Mouse (Mus musculus): ENCODE results near the gene Vamp5.

Vamp5 gene

DNA sequence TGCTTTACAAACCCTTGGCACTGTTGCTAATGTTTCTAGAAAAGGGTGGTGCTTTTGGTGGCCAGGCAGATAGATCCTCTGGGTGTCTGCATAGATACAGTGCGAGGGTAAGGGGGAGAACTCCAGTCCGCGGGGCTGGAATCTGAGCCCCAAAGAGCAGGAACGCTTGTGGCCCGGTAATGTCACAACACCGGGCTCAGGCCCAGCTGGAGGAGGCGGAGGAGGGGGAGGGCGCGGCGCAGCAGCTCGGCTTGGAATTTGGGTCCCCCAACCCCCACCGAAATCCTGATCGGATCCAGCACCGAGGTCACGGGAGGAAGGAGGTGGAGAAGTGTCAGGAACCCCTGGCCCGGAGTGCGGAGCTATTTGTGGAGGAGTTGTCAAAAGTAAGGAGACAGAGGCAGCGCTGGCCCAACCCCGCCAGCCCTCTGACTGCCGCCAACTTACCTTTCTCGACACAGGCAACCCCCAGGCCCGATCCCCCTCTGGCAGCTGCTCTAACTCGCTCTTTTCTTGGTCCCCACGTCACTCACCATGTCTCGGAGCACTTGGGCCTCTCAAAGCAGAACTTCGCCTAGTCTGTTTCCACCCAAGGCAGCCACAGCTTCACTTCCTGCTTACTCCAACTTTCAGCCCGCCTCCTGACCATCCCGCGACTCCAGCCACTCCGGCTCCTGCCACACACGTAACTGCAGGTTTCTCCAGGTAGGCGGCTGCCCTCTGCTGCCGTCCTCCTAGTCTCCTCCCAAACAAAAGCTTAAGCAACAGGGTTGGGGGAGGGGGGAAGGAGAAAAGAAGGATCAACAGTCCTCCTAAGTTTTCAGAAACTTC is 9.9 kb upstream of the Vamp5 start, which contains the start of gene Vamp8:
Gene Vamp8 (minus strand): TSS at position 763 of the 831 bp plus-strand sequence.
- peak; percentile 45 to 52 for DNase-seq (ENCODE audit: low spot score in 2 of 2)

- no peak for DNase-seq (ENCODE audit: low spot score in 2 of 2)
Measured at GRCm38 (mm10) chr6:72389471-72389940, 9.2 kb upstream of the Vamp5 start.

DNA sequence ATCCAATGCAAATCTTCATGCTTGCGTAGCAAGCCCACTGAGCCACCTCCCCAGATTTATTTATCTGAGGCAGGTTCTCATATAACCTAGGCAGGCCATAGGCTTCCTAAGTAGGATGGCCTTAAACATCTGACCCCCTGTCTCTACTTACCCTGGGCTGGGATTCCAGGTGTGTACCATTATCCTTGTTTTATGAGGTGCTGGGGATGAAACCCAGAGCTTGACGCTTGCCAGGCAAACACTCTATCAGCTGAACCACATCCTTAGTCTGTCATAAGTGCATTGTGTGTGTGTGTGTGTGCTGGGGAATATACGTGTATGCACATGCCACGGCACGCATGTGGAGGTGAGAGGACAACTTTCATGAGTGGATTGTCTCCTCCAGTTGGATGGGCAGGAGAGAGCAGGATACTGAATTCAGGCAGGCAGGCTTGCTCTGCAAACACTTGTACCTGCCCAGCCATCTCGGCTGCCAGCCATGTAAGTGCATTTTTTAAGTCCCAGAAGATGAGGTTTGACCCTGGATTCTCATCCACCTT is 8.6 kb upstream of the Vamp5 start:
- DNase-seq (ENCODE audit: low spot score in 2 of 2) = no peak

DNA sequence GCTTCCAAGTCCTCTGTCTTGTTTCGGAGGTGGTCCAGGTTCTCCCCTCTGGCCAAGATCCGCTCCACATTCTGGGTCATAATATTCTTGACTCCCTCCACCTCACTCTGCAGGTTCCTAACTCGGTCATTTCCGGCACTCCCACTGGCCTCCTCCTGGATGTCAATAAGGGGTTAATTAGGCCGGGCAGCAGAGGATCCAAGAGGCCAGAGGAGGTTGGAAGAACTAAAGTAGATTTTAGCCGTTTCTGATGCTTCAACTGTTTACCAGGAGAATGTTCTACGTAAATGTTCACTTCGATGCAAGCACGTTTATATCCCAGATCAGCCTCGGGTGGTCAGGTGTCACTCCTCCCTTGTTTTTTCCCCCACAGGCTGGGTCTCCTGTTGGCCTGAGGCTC is 8.0 kb upstream of the Vamp5 start:
- no peak for DNase-seq (ENCODE audit: low spot score in 2 of 2)

GRCm38 (mm10) chr6:72387816-72388215 is 7.5 kb upstream of the Vamp5 start:
- DNase-seq (ENCODE audit: low spot score in 2 of 2) = no peak

- DNase-seq (ENCODE audit: low spot score in 2 of 2) = no peak
Measured at GRCm38 (mm10) chr6:72386561-72386960, 6.3 kb upstream of the Vamp5 start.

GRCm38 (mm10) chr6:72385258-72385657 is 5.0 kb upstream of the Vamp5 start:
- no peak for DNase-seq (ENCODE audit: low spot score in 2 of 2)

DNA sequence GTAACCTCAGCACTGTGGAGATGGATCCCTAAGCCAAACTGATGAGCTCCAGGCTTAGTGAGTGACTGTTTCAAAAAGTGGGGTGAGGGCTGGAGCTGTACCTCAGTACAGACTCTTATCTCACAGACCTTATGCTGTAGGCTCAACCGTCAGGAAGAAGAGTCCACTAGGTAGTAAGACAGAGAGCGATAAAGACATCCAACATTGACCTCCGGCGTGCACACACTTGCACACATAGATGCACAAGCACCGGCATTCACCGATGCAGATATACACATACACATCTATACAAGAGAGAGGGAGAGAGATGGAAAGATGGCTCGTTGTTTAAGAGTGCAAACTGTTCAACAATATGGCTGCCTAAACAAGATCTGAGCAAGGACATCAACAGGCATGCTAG is 3.7 kb upstream of the Vamp5 start:
- DNase-seq (ENCODE audit: low spot score in 2 of 2) = no peak

DNA sequence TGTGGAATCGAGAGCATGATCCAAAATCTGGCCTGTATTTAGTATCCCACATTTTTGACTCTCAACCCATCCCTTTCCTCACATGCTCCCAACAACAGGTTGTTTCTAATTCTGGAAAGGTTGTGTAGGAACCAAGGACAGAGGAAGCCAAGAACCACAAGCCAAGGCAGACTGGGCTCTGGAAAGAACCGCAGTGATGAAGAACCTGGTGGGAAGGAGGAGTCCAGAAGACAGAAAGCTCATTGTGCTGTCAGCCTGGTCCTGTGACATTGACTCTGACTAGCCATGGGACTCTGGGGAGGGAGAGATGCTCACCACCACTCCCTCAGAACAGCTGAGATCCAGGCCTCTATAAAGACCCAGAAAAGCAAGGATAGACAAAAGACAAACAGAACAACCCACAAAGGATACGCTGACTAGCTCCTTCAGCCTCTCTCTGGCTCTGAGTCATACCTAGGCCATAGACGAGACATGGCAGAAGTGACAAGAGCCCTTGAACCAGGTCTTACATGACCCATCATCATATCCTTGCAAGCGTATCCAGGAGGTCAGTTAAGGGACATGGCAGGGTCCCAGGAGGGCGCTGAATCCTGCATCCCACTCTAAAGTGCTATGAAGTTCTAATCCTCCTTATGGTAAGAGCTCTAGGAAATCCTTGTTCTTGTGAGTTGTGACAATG is 3.0 kb upstream of the Vamp5 start:
- no peak for DNase-seq (ENCODE audit: low spot score in 2 of 2)

DNA sequence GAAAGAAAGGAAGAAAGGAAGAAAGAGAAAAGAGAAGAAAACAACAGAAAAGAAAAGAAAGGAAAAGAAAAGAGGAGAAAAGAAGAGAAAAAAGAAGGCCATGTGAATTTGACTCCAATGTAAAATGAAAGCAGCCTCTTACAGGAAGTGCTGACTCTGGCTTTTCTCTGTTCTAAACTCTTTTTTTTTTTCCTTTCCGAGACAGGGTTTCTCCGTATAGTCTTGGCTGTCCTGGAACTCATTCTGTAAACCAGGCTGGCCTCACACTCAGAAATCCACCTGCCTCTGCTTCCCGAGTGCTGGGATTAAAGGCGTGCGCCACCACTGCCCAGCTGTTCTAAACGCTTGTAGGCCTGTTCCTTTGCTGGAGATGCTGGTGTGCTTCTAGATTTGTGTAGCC is 2.2 kb upstream of the Vamp5 start:
- no peak for DNase-seq (ENCODE audit: low spot score in 2 of 2)

GRCm38 (mm10) chr6:72379377-72380130 is 714 bp downstream of the Vamp5 start:
- DNase-seq (ENCODE audit: low spot score in 2 of 2) = no peak

DNA sequence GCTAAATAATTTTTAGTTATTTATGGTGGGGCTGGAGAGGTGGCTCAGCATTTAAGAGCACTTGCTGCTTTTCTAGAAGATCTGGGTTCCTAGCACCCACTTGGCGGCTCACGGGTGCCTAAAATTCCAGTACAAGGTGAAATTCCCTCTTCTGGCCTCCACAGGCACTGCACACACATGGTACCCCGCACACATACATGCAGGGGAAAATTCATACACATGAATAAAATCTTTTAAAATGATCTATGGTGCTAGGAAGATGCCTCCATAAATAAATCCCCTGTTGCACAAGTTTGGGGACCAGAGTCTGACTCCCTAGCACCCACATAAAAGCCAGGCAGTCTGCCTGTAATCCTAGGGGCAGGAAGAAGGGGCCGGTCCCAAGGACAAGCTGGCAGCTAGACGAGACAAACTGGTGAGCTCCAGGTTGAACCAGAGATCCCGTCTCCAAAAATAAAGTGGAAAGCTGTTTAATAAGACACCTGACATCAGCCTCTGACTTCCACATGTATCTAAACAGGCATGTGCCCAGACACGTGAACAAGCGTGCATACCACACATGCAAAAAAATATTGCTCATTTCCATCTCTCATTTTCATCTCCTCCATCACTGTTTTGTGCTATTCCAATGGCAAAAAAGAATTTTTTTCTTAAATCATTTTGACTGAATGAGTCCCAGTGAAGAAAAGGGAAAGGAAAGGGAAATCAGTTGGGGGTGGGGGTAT is 1.6 kb downstream of the Vamp5 start:
- DNase-seq (ENCODE audit: low spot score in 2 of 2) = no peak

GRCm38 (mm10) chr6:72374820-72375563 is 5.3 kb downstream of the Vamp5 start:
- DNase-seq (ENCODE audit: low spot score in 2 of 2) = no peak

GRCm38 (mm10) chr6:72374206-72374605 is 6.1 kb downstream of the Vamp5 start:
- DNase-seq (ENCODE audit: low spot score in 2 of 2) = no peak

GRCm38 (mm10) chr6:72373184-72373583 is 7.1 kb downstream of the Vamp5 start:
- no peak for DNase-seq (ENCODE audit: low spot score in 2 of 2)

GRCm38 (mm10) chr6:72371571-72371970 is 8.7 kb downstream of the Vamp5 start:
- DNase-seq (ENCODE audit: low spot score in 2 of 2) = no peak

- DNase-seq (ENCODE audit: low spot score in 2 of 2) = no peak
Measured at GRCm38 (mm10) chr6:72371147-72371546, 9.1 kb downstream of the Vamp5 start.

DNA sequence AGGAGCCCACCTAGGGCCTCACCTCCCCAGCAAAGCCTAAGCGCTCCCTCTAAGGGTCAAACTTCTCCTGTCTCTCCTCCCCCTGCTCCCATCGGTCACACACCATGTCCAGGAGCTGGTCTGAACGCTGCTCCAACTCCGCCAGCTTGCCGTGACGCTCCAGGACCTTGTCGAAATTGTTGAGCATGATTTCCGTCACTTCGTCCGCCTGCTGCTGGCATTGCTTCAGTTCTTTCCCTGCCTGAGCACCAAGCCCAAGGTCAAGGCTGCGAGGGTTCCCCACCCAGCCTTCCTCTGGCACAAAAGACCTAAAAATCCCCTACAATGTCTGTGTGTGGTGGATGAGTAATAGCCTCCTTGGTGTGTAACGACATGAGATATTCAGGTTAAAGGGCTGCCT is 10.2 kb downstream of the Vamp5 start:
- no peak for DNase-seq (ENCODE audit: low spot score in 2 of 2)

DNA sequence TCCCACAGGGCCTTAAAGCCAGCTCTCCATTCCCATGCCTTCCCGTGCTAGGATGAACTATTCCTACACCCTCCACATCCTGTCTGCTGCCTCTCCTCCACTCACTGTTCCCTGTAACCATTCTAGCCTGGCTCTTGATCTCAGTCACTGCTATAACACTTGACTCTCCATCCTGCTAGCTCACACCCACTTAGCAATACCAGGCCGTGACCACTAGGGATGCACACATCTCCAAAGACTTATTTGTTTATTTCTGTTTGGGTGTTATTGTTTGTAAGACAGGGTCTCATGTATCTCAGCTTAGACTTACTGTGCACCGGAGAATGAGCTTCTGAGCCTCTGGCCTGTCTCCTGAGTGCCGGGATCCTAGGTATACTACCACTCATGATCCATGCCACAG is 10.7 kb downstream of the Vamp5 start:
- DNase-seq (ENCODE audit: low spot score in 2 of 2) = no peak

DNA sequence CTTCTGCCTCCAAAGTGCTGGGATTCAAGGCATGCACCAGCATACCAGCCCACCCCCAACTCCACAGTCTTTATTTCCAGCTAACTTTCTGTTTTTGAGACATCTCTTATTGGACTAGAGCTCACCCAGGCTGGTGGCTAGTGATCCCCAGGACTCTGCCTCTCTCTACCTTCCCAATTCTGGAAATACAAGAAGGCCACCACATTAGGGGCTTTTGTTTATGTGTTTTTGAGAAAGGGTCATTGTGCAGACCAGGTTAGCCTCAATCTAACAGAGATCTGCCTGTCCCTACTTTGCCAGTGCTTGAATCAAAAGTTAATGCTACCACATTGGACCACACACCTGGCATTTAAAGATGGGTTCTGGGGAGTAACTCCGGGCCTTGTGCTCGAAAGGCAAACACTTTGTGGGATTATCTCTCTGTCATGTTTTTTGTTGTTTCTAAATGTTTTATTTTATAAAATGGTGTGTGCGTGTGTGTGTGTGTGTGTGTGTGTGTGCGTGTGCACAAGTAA is 12.8 kb downstream of the Vamp5 start:
- no peak for DNase-seq (ENCODE audit: low spot score in 2 of 2)

Data from thymus, postnatal 10 days (tissue).